ENCODE assay signal across 8 mouse cellular contexts in genomic region chr19:45675720-45676581, GRCm38 (mm10). TPM values are rescaled to one million over a fixed set of nuclear protein-coding genes. Genes with fewer than 3 reads are reported as not detected.
DNase-seq lines count a peak whose midpoint lies in the region; ATAC-seq and TF ChIP-seq lines count a peak whose summit lies in the region.

No protein-coding gene starts in this region.

- no peaks in the 10 kb centered on the region for H3K9me3 ChIP-seq in hindbrain, postnatal 0 days (ENCODE audit: low read length)
- no peaks in the 10 kb centered on the region for H3K9me3 ChIP-seq in midbrain, embryonic 12.5 days

- no peaks in the 10 kb centered on the region for H3K36me3 ChIP-seq in hindbrain, postnatal 0 days (ENCODE audit: insufficient read depth, low read length)
- H3K36me3 ChIP-seq in midbrain, embryonic 12.5 days: no peaks in the 10 kb centered on the region

- DNase-seq in thymus, postnatal 0 days (ENCODE audit: low spot score): peak; percentile 32
- no peak for DNase-seq in thymus, adult 18-20 months
- no peak for DNase-seq in hindbrain, postnatal 0 days (ENCODE audit: low spot score)
- peak; percentile 31 for DNase-seq in yolk sac, embryonic 10.5 days (ENCODE audit: low spot score)
- DNase-seq in frontal cortex, adult 2 months (ENCODE audit: extremely low spot score in 1 of 2, low spot score in 1 of 2): no peak
- DNase-seq in gastrocnemius, postnatal 25 days: no peak

- H3K4me2 ChIP-seq in hindbrain, postnatal 0 days (ENCODE audit: low read depth, low read length): peak overlapping the region; percentile 54
- H3K4me2 ChIP-seq in midbrain, embryonic 12.5 days (replicated peaks): peak overlapping the region; percentile 52

- H3K4me3 ChIP-seq in hindbrain, postnatal 0 days (ENCODE audit: low read length): peak overlapping the region; percentile 28
- H3K4me3 ChIP-seq in midbrain, embryonic 12.5 days: peak overlapping the region; percentile 32

- H3K9ac ChIP-seq in hindbrain, postnatal 0 days (replicated peaks; ENCODE audit: low read length): no peak overlapping the region
- 0 out of 2 replicates have a peak overlapping the region, but pooled peaks have one; percentile 7 for H3K9ac ChIP-seq in midbrain, embryonic 12.5 days (replicated peaks)

- under 1% methylated on average over 38 of the region's 38 CpGs for WGBS in hindbrain, postnatal 0 days
- 0% methylated on average over 38 of the region's 38 CpGs for WGBS in midbrain, embryonic 12.5 days

- H3K4me1 ChIP-seq in hindbrain, postnatal 0 days (ENCODE audit: insufficient read depth, low read length): no peaks in the 10 kb centered on the region
- H3K4me1 ChIP-seq in midbrain, embryonic 12.5 days: peaks cover 14% of the 10 kb centered on the region

- H3K27me3 ChIP-seq in hindbrain, postnatal 0 days (ENCODE audit: insufficient read depth, low read length): 0 out of 2 replicates have a peak, but pooled peaks cover 19% of the 10 kb centered on the region
- H3K27me3 ChIP-seq in midbrain, embryonic 12.5 days: peaks cover 77% of the 10 kb centered on the region

- ATAC-seq in erythroblast, adult 5-6 weeks (replicated peaks; ENCODE audit: low FRiP score, poor library complexity, severe bottlenecking): peak; percentile 74
- no peak for ATAC-seq in hindbrain, postnatal 0 days
- no peak for ATAC-seq in midbrain, embryonic 12.5 days (ENCODE audit: low FRiP score, low read depth)

- TF ChIP-seq CTCF in hindbrain, postnatal 0 days (IDR thresholded peaks at IDR 0.05; ENCODE audit: low read depth): no peak

- H3K27ac ChIP-seq in hindbrain, postnatal 0 days: no peak overlapping the region
- H3K27ac ChIP-seq in midbrain, embryonic 12.5 days (replicated peaks): no peak overlapping the region

RNA-seq across cellular contexts. Expression of gene Fbxw4, which starts 15.8 kb away (rescaled TPM):
- polyA plus RNA-seq in thymus, postnatal 0 days (2015; fragmentation: Nextera tagmentation; extraction: Ambion mirVana): 23.0 and 24.5 TPM in 2 replicates
- total RNA-seq in erythroblast, adult 5-6 weeks (2015; ENCODE audit: low replicate concordance): 8.5 and 27.4 TPM in 2 replicates
- 6.0 and 26.9 TPM in 2 replicates for total RNA-seq in erythroblast, adult 5-6 weeks (2017; ENCODE audit: low replicate concordance)
- 65.3 and 77.0 TPM in 2 replicates for total RNA-seq in hindbrain, postnatal 0 days (2014; rRNA removed)
- polyA plus RNA-seq in hindbrain, postnatal 0 days (2015; fragmentation: Nextera tagmentation; extraction: Ambion mirVana): 5.3 and 5.4 TPM in 2 replicates
- 4.2 and 5.9 TPM in 2 replicates for polyA plus RNA-seq in midbrain, embryonic 12.5 days (2016; fragmentation: Nextera tagmentation; extraction: Ambion mirVana)
- polyA plus RNA-seq in frontal cortex, adult 2 months (2012; rRNA removed): 53.4 and 66.2 TPM in 2 replicates
- 10 to 100 TPM; 20.4 to 23.7 TPM for total RNA-seq in gastrocnemius, postnatal 25 days (2021)

Comparison
In these comparisons a context has a peak if more than half of its experiments do, and no peak if none do; other contexts are left out.
1. DNase-seq: peak in thymus, postnatal 0 days (single experiment) and yolk sac, embryonic 10.5 days (single experiment); none in thymus, adult 18-20 months (0 of 2), hindbrain, postnatal 0 days (single experiment), frontal cortex, adult 2 months (0 of 2) and gastrocnemius, postnatal 25 days (single experiment).